Mouse (Mus musculus) G1E (cell line): ENCODE data around the gene Adgrl3.

Experiments used
- CTCF ChIP-seq: IDR thresholded peaks from 2 replicates; pipeline ENCODE4 v1.5.1; 2012; ENCODE audit warnings: low read depth, low read length, inconsistent platforms, mixed read lengths
- GATA2 ChIP-seq: IDR thresholded peaks from 2 replicates; pipeline ENCODE4 v1.6.1; 2012; ENCODE audit warnings: low read depth, low read length, inconsistent platforms, borderline replicate concordance

DNA sequence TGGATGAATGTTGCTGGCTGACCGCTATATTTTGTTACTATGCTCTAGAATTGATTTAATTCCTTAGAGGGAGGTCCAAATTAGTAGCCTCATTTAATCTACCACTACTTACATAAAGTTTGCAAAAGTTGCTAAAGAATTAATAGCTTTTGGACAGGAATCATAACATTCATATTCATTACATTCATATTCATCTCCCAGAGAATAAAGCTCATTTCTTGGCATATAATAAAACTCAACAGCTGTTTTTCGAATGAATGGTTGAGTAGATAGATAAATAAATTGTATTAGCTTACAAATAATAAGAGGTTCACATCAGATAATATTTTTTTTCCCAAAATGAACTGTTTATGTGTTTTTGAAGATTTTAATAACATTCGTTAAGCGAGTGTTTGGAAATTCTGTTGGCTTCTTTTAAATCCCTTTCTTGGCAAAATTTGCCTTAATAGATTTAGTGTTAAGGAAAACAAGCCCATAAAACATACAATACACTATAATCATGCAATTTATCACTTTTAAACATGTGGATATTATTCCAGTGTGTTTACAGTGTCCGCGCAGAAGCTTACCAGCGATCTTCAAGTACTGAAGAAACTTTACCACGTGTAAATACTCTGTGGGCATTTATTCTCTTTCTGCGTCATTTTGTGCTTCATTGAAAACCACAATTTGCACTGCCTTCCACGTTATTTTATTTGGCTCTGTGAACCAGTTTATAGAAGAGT lies 350.4 kb downstream of the Adgrl3 start:
- TF ChIP-seq CTCF = no peak
- no peak for TF ChIP-seq GATA2
